Comparison of ENCODE assay signal across 20 mouse cellular contexts in genomic region chr3:116906596-116906995, GRCm38 (mm10). TPM values are rescaled to one million over a fixed set of nuclear protein-coding genes. Genes with fewer than 3 reads are reported as not detected.
DNase-seq lines count a peak whose midpoint lies in the region; ATAC-seq and TF ChIP-seq lines count a peak whose summit lies in the region.
"Had no signal": no experiment of that assay in that cellular context is flagged by ENCODE, and none has a peak within 500 bp of the region (broad histone marks: within the 10 kb centered on the region; RNA-seq: fewer than 3 reads in every experiment).

No protein-coding gene starts in this region.

- no peaks in the 10 kb centered on the region for H3K36me3 ChIP-seq in heart, postnatal 0 days (replicated peaks; ENCODE audit: control insufficient read depth, insufficient read depth, low read length)
- H3K36me3 ChIP-seq: limb, embryonic 12.5 days had no signal

- no peak for TF ChIP-seq EP300 in heart, postnatal 0 days (IDR thresholded peaks at IDR 0.05; ENCODE audit: low read depth)

- intact Hi-C loops in left cerebral cortex, adult 2 months (cut with DNase I): loop anchor here (1.0 to 5.0 kb wide), 6 partner anchors 32 to 454 kb away; partner anchors contain the start of genes 4930455H04Rik, Palmd and Plppr4

- WGBS in heart, postnatal 0 days: 75% methylated on average over 9 of the region's 9 CpGs

- TF ChIP-seq CTCF in heart, postnatal 0 days (IDR thresholded peaks at IDR 0.05; ENCODE audit: low read depth): no peak
- TF ChIP-seq CTCF in left cerebral cortex, adult 2 months (IDR thresholded peaks at IDR 0.05): no peak

- H3K27me3 ChIP-seq in heart, postnatal 0 days (ENCODE audit: control insufficient read depth, insufficient read depth, low read length): no peaks in the 10 kb centered on the region
- H3K27me3 ChIP-seq: limb, embryonic 12.5 days; liver, embryonic 12.5 days had no signal

- H3K4me1 ChIP-seq in heart, postnatal 0 days (ENCODE audit: control insufficient read depth, insufficient read depth): no peaks in the 10 kb centered on the region
- H3K4me1 ChIP-seq in brown adipose tissue, adult 24 weeks (ENCODE audit: control insufficient read depth, insufficient read depth, insufficient read length, low read length): no peaks in the 10 kb centered on the region; the same call in 1 of the 2 replicates
- H3K4me1 ChIP-seq: limb, embryonic 12.5 days; liver, embryonic 12.5 days had no signal

- no peak overlapping the region for H3K4me3 ChIP-seq in heart, postnatal 0 days (ENCODE audit: low read depth, low read length)
- no peak overlapping the region for H3K4me3 ChIP-seq in left cerebral cortex, adult 2 months
- no peak overlapping the region for H3K4me3 ChIP-seq in brown adipose tissue, adult 24 weeks (ENCODE audit: insufficient read depth, low read depth, low read length)
- H3K4me3 ChIP-seq: limb, embryonic 12.5 days; liver, embryonic 12.5 days had no signal

- no peaks in the 10 kb centered on the region for H3K9me3 ChIP-seq in heart, postnatal 0 days (replicated peaks; ENCODE audit: control insufficient read depth, low read length)
- H3K9me3 ChIP-seq: limb, embryonic 12.5 days; liver, embryonic 12.5 days had no signal

- H3K9ac ChIP-seq in heart, postnatal 0 days (replicated peaks; ENCODE audit: low read depth, low read length): no peak overlapping the region
- H3K9ac ChIP-seq: limb, embryonic 12.5 days; liver, embryonic 12.5 days had no signal

- no peak overlapping the region for H3K4me2 ChIP-seq in heart, postnatal 0 days (ENCODE audit: low read depth, low read length)
- H3K4me2 ChIP-seq: limb, embryonic 12.5 days; liver, embryonic 12.5 days had no signal

- DNase-seq in heart, postnatal 0 days (ENCODE audit: low spot score): no peak
- no peak for DNase-seq in heart, adult 9 months (ENCODE audit: low spot score in 2 of 2)
- no peak for DNase-seq in left cerebral cortex, adult 2 months (ENCODE audit: extremely low spot score in 1 of 2, low spot score in 2 of 2)
- no peak for DNase-seq in left cerebral cortex, adult 8-10 months (ENCODE audit: low spot score in 2 of 2)
- DNase-seq in Muller cell, postnatal 12 days (ENCODE audit: inconsistent ontology term): peak; percentile 50
- no peak for DNase-seq in adipocyte (ENCODE audit: low spot score)
- DNase-seq: adrenal gland, postnatal 14 days; cerebellum, adult 18-20 months; kidney, adult 9 months; kidney, postnatal 25 days; lung, adult 2 months; lung, postnatal 36 days; spleen, adult 18-20 months; thymus, postnatal 36 days had no signal

- 0 out of 2 replicates have a peak overlapping the region, but pooled peaks have one; percentile 26 for H3K27ac ChIP-seq in heart, postnatal 0 days (ENCODE audit: low read depth)
- H3K27ac ChIP-seq in left cerebral cortex, adult 2 months: peak overlapping the region; percentile 82
- H3K27ac ChIP-seq in brown adipose tissue, adult 24 weeks (replicated peaks; ENCODE audit: low read depth, low read length): 0 out of 2 replicates have a peak overlapping the region, but pooled peaks have one; percentile 17
- H3K27ac ChIP-seq: limb, embryonic 12.5 days; liver, embryonic 12.5 days had no signal

- peak; percentile 17; the same call in 1 of the 2 replicates for ATAC-seq in heart, postnatal 0 days (ENCODE audit: insufficient read depth, low read depth)
- ATAC-seq: activated CD4-positive, CD25-positive, alpha-beta regulatory T cell, adult 4 months; CD4-positive, CD25-positive, alpha-beta regulatory T cell, adult 4 months; inflammation-experienced regulatory T-cells, adult 6 months; liver, embryonic 12.5 days had no signal

RNA-seq across cellular contexts. Expression of gene Frrs1, which starts 47.3 kb away (rescaled TPM):
- 3.2 and 4.4 TPM in 2 replicates for total RNA-seq in heart, postnatal 0 days (2014; rRNA removed; ENCODE audit: low replicate concordance)
- 9.8 and 9.9 TPM in 2 replicates for polyA plus RNA-seq in heart, postnatal 0 days (2015; fragmentation: Nextera tagmentation; extraction: Ambion mirVana)
- total RNA-seq in left cerebral cortex, adult 2 months (2021): 1 to 10 TPM in 1 of 2 experiments, under 1 TPM in 1; 0.57 to 1.1 TPM
- 1 to 10 TPM in 3 of 4 experiments, under 1 TPM in 1; 0.48 to 3.6 (median 1.5) TPM for total RNA-seq in left cerebral cortex, adult 8-10 months (2022)
- polyA plus RNA-seq in brown adipose tissue, adult 24 weeks (2012; ENCODE audit: insufficient read depth, insufficient read length, missing spikeins): 5.1 and 8.2 TPM in 2 replicates

Comparison
In these comparisons a context has a peak if more than half of its experiments do, and no peak if none do; other contexts are left out.
1. H3K27ac ChIP-seq: peak in every context shown above with its lines; median percentile 82 in left cerebral cortex, adult 2 months; 26 in heart, postnatal 0 days; 17 in brown adipose tissue, adult 24 weeks.